Mouse (Mus musculus) liver, embryonic 13.5 days (tissue): ENCODE measurements at regions not wholly inside any gene's neighbourhood (a gene's known extent, or its start where the extent isn't known, plus 50 kb on each side); places are given as distances from the start of the nearest gene placed in this dataset.

Experiments
- ATAC-seq: fragments of 200-750 bp; cut with Nextera tagmentation; 2 replicates; pipeline ENCODE4 v1.8.0; 2017; ENCODE audit warnings: low read depth, mild to moderate bottlenecking, moderate number of reproducible peaks, moderate library complexity
- DNase-seq: peaks from one replicate; pipeline ENCODE4 v3.0.0; 2022
- H3K27ac ChIP-seq: fragments of 300-500 bp; sonication (generic); 2 replicates; pipeline ENCODE4 v1.5.1; 2015; ENCODE audit warnings: moderate library complexity, mild to moderate bottlenecking, inconsistent platforms
- H3K27me3 ChIP-seq: fragments of 300-500 bp; sonication (generic); 2 replicates; pipeline ENCODE4 v1.6.1; 2015; ENCODE audit warnings: mild to moderate bottlenecking, inconsistent platforms
- H3K36me3 ChIP-seq: fragments of 300-500 bp; sonication (generic); 2 replicates; pipeline ENCODE4 v1.6.1; 2015; ENCODE audit warnings: mild to moderate bottlenecking, inconsistent platforms
- H3K4me1 ChIP-seq: fragments of 300-500 bp; sonication (generic); replicated peaks from 2 replicates; pipeline ENCODE4 v1.6.1; 2015; ENCODE audit warnings: inconsistent platforms
- H3K4me2 ChIP-seq: fragments of 300-500 bp; sonication (generic); 2 replicates; pipeline ENCODE4 v1.6.1; 2015; ENCODE audit warnings: inconsistent platforms, mild to moderate bottlenecking, moderate library complexity
- H3K4me3 ChIP-seq: fragments of 300-500 bp; sonication (generic); replicated peaks from 2 replicates; pipeline ENCODE4 v1.5.1; 2015; ENCODE audit warnings: mild to moderate bottlenecking, inconsistent platforms
- H3K9ac ChIP-seq: fragments of 300-500 bp; sonication (generic); 2 replicates; pipeline ENCODE4 v1.6.1; 2015; ENCODE audit warnings: mild to moderate bottlenecking, inconsistent platforms
- H3K9me3 ChIP-seq: fragments of 300-500 bp; sonication (generic); replicated peaks from 2 replicates; pipeline ENCODE4 v1.6.1; 2016; ENCODE audit warnings: inconsistent platforms
- WGBS: fragments of 180-500 bp; shearing (Covaris S2); methylation state at CpG from one replicate; pipeline ENCODE4 v1.1.7; 2015; ENCODE audit not compliant: insufficient replicate concordance; 5-methylcytosine and 5-hydroxymethylcytosine counted together

DNA sequence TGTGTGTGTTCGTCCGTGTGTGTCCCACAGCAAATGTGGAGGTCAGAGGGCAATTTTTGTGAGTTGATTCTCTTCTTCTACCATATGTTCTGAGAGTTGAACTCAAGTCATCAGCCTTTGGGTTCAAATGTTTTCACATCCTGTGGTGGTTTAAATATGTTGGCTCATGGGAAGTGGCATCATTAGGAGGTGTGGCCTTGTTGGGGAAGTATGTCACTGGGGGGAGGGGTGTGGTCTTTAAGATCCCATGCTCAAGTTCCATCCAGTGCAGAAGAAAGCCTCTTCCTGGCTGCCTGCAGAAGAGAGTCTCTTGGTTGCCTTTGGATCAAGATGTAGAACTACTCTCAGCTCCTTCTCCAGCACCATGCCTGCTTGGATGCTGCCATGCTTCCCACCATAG lies 78.1 kb downstream of the Cd24a start:
- no peaks in the 10 kb centered on the region for H3K36me3 ChIP-seq
- H3K27me3 ChIP-seq: no peaks in the 10 kb centered on the region
- no peak overlapping the region for H3K4me2 ChIP-seq
- no peak overlapping the region for H3K27ac ChIP-seq
- DNase-seq (no peak), ATAC-seq (no peak)
- H3K4me1 ChIP-seq: peaks cover 20% of the 10 kb centered on the region
- no peak overlapping the region for H3K4me3 ChIP-seq
- no peak overlapping the region for H3K9ac ChIP-seq
- H3K9me3 ChIP-seq: peaks cover 4% of the 10 kb centered on the region; the same call in 1 of the 2 replicates
- 68% methylated on average over 2 of the region's 2 CpGs for WGBS

DNA sequence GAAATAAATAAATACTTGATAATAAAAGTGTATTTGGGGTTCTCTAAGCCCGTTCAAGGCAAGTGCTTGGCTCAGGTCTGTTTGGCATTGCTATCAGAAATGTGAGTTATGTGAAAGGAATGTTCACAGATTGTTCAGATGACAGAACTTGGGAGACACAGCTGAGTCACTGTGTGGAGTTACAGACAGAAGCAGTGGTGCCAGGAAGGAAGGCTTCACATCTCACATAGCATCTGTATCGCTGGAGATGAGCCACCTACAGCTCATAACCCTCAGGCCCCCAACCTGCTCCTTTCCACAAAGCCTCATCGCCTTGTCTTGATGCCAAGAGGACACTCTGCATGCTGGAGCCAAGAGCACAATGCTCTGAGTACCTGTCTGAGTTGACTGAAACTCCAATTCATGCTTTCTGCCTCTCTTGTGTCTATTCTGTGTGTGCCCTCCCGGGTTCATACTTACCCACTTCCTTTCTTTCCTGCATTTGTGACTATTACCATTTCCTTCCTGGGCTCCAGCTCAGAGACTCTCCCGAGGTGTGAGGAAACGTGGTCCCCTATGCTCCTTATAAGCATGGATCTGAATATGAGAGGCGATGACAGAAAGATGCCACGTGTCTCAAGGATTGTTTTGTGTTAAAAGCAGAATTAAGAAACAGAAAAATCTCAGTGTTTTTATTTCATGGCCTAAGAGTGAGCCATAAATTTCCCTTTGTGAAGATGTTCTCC lies 79.6 kb downstream of the Cd24a start:
- 55% methylated on average over 8 of the region's 8 CpGs for WGBS
- H3K36me3 ChIP-seq: no peaks in the 10 kb centered on the region
- H3K27ac ChIP-seq: peak overlapping the region; percentile 66

DNA sequence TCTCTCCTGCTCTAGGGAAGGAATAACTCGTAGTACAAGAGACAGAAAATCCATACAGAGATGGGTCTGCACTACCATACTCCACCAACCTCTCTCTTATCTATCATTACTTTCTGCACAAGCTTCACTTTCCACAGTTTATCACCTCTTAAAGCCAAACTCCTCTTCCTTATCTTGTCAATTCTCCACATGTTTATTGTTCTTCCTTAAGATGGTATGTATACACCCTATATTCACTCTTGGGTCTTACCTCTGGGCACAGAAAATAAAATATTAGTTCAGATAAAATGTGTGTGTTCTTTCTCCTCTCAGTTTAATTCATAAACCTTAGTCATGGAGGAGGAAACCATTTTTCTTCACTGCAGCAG lies 80.1 kb downstream of the Cd24a start:
- H3K9ac ChIP-seq: no peak overlapping the region
- H3K9me3 ChIP-seq: peaks cover 4% of the 10 kb centered on the region; the same call in 1 of the 2 replicates
- 13% methylated on average over 1 of the region's 1 CpGs for WGBS
- peak; percentile 84 for ATAC-seq
- H3K27me3 ChIP-seq: no peaks in the 10 kb centered on the region
- no peak overlapping the region for H3K4me3 ChIP-seq
- DNase-seq: no peak
- H3K27ac ChIP-seq: peak overlapping the region; percentile 66
- peaks cover 23% of the 10 kb centered on the region for H3K4me1 ChIP-seq
- H3K36me3 ChIP-seq: no peaks in the 10 kb centered on the region
- no peak overlapping the region for H3K4me2 ChIP-seq

More for the DNA sequence above, 79.6 kb downstream of the Cd24a start:
- no peak overlapping the region for H3K9ac ChIP-seq
- ATAC-seq (no peak), DNase-seq (no peak)
- no peaks in the 10 kb centered on the region for H3K27me3 ChIP-seq
- no peak overlapping the region for H3K4me2 ChIP-seq
- H3K4me1 ChIP-seq: peaks cover 20% of the 10 kb centered on the region
- no peak overlapping the region for H3K4me3 ChIP-seq
- peaks cover 4% of the 10 kb centered on the region; the same call in 1 of the 2 replicates for H3K9me3 ChIP-seq

DNA sequence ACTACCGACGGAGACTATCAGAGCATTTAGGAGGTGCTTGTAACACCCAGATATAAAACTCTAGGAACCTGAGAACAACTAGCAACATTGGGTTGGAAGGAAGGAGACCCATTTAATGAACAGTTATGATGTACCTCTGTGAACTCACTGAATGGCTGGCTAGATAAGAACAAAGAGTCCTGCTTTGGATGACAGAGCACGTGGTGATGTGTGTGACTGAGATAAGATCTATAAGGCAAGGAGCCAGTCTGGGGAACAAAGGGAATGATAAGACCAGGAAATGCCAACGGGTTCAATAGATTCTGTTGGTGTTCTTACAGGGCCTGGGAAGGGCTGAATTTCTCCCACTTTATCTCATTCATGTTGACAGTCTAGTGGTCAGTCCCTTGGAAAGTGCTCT lies 86.8 kb downstream of the Cd24a start:
- ATAC-seq (no peak), DNase-seq (no peak)
- H3K36me3 ChIP-seq: no peaks in the 10 kb centered on the region
- no peaks in the 10 kb centered on the region for H3K9me3 ChIP-seq
- H3K9ac ChIP-seq: 0 out of 2 replicates have a peak overlapping the region, but pooled peaks have one; percentile 5
- H3K27ac ChIP-seq: peak overlapping the region; percentile 94
- H3K4me2 ChIP-seq: no peak overlapping the region
- 27% methylated on average over 4 of the region's 4 CpGs for WGBS
- no peaks in the 10 kb centered on the region for H3K27me3 ChIP-seq
- peaks cover 62% of the 10 kb centered on the region for H3K4me1 ChIP-seq
- no peak overlapping the region for H3K4me3 ChIP-seq

DNA sequence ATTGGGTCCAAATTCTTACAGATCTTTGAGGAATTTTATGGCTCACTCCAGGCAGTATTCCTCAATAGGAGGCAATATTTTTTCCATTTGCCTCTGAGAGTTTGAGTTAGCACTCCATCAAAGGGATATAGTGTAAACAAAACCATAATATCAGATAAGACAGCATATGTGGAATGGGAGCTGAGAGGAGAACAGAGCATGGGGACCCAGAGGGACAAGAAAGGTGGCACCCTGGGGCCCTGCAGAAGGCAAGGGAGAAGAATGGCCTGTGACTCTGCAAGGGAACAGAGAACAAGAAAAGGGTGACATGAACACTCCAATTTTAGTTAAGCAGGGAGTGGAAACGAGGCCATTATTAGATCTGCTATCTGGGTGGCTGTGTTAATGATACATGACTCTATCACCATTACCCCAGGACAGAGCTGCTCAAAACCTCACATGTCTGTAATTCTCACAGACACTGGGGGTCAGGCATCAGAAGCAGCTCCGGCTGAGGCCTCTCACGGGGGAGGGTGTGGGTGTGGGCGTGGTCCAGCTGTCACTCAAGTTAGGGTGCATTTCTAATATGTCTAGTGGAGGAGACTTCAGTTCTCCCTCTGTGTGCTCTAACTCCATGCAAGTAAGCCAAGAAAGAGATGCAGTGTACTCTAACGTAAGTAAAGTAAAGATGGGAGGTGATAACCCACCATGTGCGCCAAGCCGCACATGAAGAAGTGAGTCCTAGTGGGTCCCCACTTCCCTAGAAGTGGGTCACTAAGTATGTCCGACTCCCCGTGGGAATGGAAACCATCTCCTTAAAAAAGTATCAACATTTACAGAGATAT lies 88.4 kb downstream of the Cd24a start:
- ATAC-seq (peak; percentile 87), DNase-seq (peak; percentile 76)
- peak overlapping the region; percentile 94 for H3K27ac ChIP-seq
- H3K4me3 ChIP-seq: peak overlapping the region; percentile 51
- no peaks in the 10 kb centered on the region for H3K27me3 ChIP-seq
- H3K36me3 ChIP-seq: no peaks in the 10 kb centered on the region
- H3K9me3 ChIP-seq: no peaks in the 10 kb centered on the region
- peak overlapping the region; percentile 84 for H3K4me2 ChIP-seq
- peaks cover 78% of the 10 kb centered on the region for H3K4me1 ChIP-seq
- WGBS: 30% methylated on average over 9 of the region's 9 CpGs
- H3K9ac ChIP-seq: peak overlapping the region; percentile 75

DNA sequence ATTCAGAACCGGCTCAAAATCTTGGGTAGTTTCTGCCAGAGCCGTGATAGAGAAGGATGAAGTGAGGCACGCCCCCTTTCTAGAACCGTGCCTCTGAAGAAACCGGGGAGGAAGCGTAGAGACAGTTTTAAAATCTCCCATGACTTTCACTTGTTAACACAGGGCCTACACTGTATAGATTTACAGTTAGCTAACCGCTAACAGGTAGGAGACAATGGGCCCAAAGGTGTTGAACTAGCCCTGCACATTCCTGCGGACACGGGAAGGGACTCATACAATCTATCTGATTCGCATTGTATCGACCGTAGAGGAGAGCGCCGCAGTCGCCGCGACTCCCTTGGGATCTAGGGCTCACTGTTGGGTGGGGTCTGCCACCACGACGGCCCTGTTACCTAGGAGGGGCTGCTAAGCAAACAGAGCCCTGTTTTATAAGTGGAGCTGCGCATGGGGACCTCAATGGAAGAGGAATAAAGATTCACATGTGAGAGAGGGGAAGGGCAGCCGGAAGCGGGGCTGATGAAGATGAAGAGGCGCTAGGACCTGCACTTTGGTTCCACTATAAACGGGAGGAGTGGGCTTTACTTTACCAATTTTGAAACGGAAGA lies 89.1 kb downstream of the Cd24a start:
- Histone ChIP-seq H3K4me3 (peak overlapping the region; percentile 51), H3K36me3 (no peaks in the 10 kb centered on the region), H3K27ac (peak overlapping the region; percentile 94), H3K4me2 (peak overlapping the region; percentile 84), H3K27me3 (no peaks in the 10 kb centered on the region), H3K4me1 (peaks cover 86% of the 10 kb centered on the region), H3K9me3 (no peaks in the 10 kb centered on the region), H3K9ac (peak overlapping the region; percentile 75)
- ATAC-seq: peak; percentile 45
- 41% methylated on average over 25 of the region's 25 CpGs for WGBS
- DNase-seq: no peak

DNA sequence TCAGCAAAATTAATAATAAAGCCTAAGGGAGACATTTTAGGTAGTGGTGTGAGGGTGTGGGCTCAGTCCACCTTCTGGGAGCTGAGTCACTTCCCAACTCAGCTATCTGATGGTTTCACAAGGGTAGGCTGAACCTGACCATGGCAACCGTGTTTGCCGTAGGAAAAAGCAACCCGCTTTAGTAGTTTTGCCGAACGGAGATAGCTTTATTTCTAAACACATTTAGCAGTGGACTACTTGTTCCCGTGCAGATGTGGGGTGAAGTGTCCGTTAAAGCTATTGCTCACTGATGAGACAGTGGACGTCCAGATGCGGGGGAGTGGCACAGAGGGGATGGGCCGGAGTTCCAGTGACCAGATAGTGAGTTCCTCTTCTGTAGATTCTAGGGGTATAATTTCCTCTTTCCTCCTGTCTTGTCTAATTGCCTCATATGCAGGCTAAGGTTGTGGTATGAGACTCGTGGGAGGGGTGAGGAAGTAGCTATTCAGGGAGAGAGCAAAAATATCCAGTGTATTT lies 89.7 kb downstream of the Cd24a start:
- peak overlapping the region; percentile 84 for H3K4me2 ChIP-seq
- peak overlapping the region; percentile 94 for H3K27ac ChIP-seq
- DNase-seq (peak; percentile 56), ATAC-seq (peak; percentile 75)
- H3K9ac ChIP-seq: peak overlapping the region; percentile 75
- H3K27me3 ChIP-seq: no peaks in the 10 kb centered on the region
- 12% methylated on average over 11 of the region's 11 CpGs for WGBS
- H3K36me3 ChIP-seq: no peaks in the 10 kb centered on the region
- H3K4me1 ChIP-seq: peaks cover 91% of the 10 kb centered on the region
- peak overlapping the region; percentile 51 for H3K4me3 ChIP-seq
- no peaks in the 10 kb centered on the region for H3K9me3 ChIP-seq

DNA sequence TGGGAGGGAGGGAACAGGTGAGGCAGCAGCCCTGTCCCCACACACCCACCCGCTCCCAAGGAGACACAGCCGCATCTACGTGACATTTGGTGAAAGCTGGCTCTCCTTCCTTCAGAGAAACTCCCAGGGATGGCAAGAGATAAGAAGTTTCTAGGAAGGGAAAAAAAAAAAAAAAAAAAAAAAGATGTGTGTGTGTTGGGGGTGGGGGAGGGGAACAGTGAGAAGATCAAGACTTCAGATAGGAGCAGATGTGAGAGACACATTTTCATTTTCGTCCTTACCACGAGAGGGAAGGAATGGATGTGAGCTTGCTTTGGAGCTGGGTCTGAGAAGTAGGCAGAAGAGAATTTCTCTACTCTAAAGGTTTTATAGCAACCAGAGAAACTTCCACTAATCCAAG lies 91.4 kb downstream of the Cd24a start:
- ATAC-seq: no peak
- peak overlapping the region; percentile 88 for H3K27ac ChIP-seq
- no peak for DNase-seq
- peak overlapping the region; percentile 62 for H3K9ac ChIP-seq
- H3K4me2 ChIP-seq: peak overlapping the region; percentile 54
- peaks cover 100% of the 10 kb centered on the region for H3K4me1 ChIP-seq
- H3K27me3 ChIP-seq: no peaks in the 10 kb centered on the region
- no peaks in the 10 kb centered on the region for H3K9me3 ChIP-seq
- H3K4me3 ChIP-seq: 0 out of 2 replicates have a peak overlapping the region, but pooled peaks have one; percentile 1
- 16% methylated on average over 5 of the region's 5 CpGs for WGBS
- H3K36me3 ChIP-seq: no peaks in the 10 kb centered on the region

DNA sequence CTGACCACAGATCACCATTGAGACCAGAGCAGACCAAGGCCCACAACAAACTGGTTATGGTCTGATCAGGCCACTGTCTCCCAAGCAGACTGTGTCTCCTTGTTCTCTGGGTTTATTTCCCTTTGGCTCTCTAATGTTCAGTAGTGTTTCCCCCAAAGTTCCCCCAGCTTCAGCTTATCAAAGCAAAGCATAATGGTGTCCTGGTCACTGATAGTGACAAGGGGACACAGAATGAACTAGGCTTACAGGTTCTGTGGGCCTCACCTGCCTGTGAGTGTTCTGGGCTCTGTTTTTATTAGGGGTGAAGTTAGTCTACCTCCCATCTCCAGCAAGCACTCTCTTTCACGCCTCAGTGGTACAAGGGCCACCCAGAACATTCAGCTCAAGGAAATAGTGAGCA lies 92.7 kb downstream of the Cd24a start:
- DNase-seq (no peak), ATAC-seq (no peak)
- Histone ChIP-seq H3K4me2 (peak overlapping the region; percentile 10; the same call in 1 of the 2 replicates), H3K9ac (peak overlapping the region; percentile 52), H3K4me1 (peaks cover 99% of the 10 kb centered on the region), H3K9me3 (no peaks in the 10 kb centered on the region), H3K4me3 (no peak overlapping the region), H3K36me3 (no peaks in the 10 kb centered on the region), H3K27ac (peak overlapping the region; percentile 88), H3K27me3 (no peaks in the 10 kb centered on the region)
- WGBS: 60% methylated on average over 1 of the region's 1 CpGs

DNA sequence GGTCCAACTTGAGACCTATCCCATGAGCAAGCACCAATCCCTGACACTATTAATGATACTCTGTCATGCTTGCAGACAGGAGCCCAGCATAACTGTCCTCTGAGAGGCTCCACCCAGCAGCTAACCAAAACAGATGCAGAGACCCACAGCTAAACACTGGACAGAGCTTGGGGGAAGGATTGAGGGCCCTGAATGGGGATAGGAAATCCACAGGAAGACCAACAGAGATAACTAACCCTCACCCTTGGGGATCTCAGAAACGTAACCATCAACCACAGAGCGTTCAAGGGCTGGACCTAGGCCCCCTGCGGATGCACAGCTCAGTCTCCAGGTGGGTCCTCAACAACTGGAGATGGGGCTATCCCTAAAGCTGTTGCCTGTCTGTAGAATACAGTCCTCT lies 93.7 kb downstream of the Cd24a start:
- no peak for DNase-seq
- Histone ChIP-seq H3K36me3 (no peaks in the 10 kb centered on the region), H3K4me2 (no peak overlapping the region), H3K4me1 (peaks cover 99% of the 10 kb centered on the region), H3K27ac (peak overlapping the region; percentile 88), H3K9me3 (no peaks in the 10 kb centered on the region), H3K4me3 (no peak overlapping the region), H3K9ac (peak overlapping the region; percentile 43; the same call in 1 of the 2 replicates), H3K27me3 (no peaks in the 10 kb centered on the region)
- no peak for ATAC-seq
- WGBS: 25% methylated on average over 3 of the region's 3 CpGs

DNA sequence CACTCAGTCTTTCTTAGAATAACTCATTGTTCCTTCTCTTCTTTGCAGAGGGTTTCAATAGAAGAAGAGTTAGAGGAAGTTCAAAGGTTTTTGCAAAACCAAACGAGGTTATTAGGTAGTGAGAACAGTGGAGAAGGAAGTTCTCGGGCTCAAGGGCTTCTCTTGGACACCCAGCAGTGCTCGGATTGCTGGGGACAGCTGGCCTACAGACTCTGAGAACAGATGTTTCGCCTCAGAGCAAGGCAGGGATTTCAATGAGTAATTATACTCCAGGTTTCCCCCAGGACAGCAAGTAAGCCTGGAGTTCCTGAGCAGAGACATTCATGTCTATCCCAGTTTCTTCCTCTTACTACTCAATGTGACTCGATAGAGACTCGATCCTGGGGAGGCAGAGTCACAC lies 94.4 kb downstream of the Cd24a start:
- Histone ChIP-seq H3K27ac (peak overlapping the region; percentile 88; the same call in 1 of the 2 replicates), H3K9ac (no peak overlapping the region), H3K9me3 (no peaks in the 10 kb centered on the region), H3K4me3 (no peak overlapping the region), H3K36me3 (no peaks in the 10 kb centered on the region), H3K4me1 (peaks cover 99% of the 10 kb centered on the region), H3K4me2 (no peak overlapping the region), H3K27me3 (no peaks in the 10 kb centered on the region)
- DNase-seq: no peak
- ATAC-seq: no peak
- WGBS: 47% methylated on average over 6 of the region's 6 CpGs
